Mouse (Mus musculus) ES-Bruce4 (cell line): Measurements from ENCODE around the gene Cdc14b.

ENCODE experiments used
- CTCF ChIP-seq: IDR thresholded peaks from one replicate; pipeline ENCODE4 v1.8.1; 2011; ENCODE audit warnings: low read depth, low read length
- POLR2A ChIP-seq: IDR thresholded peaks from one replicate; pipeline ENCODE4 v1.8.1; 2011; ENCODE audit warnings: low read length; ENCODE audit not compliant: insufficient read depth

DNA sequence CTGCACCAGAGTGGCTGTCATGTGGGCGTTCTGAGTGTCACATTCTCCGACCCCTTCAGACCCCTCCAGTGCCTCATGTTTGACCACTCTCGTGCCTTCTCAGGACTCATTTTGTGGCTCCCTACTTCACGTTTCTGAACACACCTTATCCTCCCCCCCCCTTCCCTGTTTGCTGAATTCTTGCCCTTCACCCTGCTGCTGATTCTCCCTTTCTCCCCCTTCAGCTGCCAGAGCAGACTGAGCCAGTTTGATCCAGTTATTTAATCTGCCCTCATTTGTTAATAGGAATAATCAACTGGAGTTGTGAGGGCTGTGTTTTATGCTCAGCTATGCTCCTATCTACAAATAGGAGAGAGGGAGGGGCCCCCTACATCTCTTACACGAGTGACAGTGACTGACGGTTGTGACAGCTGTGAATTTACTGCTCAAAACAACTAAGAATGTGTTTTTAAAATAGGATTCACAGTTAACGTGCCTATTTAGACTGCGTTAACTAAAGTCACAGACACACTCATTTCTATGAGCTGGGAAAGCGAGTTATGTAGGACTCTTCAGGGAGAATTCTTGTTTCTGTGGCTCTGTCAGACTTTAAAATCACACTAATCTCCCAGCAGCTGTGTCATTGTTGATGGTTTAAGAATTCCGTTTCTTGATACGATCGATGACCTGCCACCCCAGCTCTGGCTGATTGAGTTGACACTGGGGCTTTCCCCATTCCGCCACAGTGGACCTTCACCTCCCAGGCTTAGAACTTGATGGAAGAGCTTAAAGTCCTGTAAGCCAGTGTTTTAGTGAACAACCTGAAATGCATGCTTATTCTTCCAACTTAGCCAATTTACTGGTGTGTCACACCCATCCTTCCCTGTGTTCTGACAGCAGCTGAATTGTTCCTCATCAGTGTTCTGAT, 96.1 kb downstream of the Cdc14b start:
- TF ChIP-seq CTCF (no peak), POLR2A (no peak)
